Mouse (Mus musculus): Measurements from ENCODE around the gene Sirpa. TPM values are rescaled to one million over a fixed set of nuclear protein-coding genes. Genes with fewer than 3 reads are reported as not detected.

Gene Sirpa
- polyA plus RNA-seq, 1 experiment: 3.1 TPM

GRCm38 (mm10) chr2:129556081-129556480, 36.6 kb upstream of the Sirpa start:
- H3K27ac ChIP-seq (ENCODE audit: control insufficient read depth, insufficient read depth, low read depth, low read length): no peak overlapping the region
- no peaks in the 10 kb centered on the region for H3K36me3 ChIP-seq (ENCODE audit: control insufficient read depth, insufficient read depth, low read length)
- H3K4me3 ChIP-seq (ENCODE audit: control insufficient read depth, low read depth, low read length): no peak overlapping the region
- TF ChIP-seq CTCF (IDR thresholded peaks at IDR 0.05; ENCODE audit: control insufficient read depth, insufficient read depth, insufficient replicate concordance, low read depth, low read length): no peak
- TF ChIP-seq POLR2A (IDR thresholded peaks at IDR 0.05; ENCODE audit: control insufficient read depth, low read depth, low read length): no peak
- H3K4me1 ChIP-seq (ENCODE audit: control insufficient read depth, insufficient read depth, low read length): no peaks in the 10 kb centered on the region
- no peaks in the 10 kb centered on the region for H3K27me3 ChIP-seq (ENCODE audit: control insufficient read depth, insufficient read depth, low read length)

DNA sequence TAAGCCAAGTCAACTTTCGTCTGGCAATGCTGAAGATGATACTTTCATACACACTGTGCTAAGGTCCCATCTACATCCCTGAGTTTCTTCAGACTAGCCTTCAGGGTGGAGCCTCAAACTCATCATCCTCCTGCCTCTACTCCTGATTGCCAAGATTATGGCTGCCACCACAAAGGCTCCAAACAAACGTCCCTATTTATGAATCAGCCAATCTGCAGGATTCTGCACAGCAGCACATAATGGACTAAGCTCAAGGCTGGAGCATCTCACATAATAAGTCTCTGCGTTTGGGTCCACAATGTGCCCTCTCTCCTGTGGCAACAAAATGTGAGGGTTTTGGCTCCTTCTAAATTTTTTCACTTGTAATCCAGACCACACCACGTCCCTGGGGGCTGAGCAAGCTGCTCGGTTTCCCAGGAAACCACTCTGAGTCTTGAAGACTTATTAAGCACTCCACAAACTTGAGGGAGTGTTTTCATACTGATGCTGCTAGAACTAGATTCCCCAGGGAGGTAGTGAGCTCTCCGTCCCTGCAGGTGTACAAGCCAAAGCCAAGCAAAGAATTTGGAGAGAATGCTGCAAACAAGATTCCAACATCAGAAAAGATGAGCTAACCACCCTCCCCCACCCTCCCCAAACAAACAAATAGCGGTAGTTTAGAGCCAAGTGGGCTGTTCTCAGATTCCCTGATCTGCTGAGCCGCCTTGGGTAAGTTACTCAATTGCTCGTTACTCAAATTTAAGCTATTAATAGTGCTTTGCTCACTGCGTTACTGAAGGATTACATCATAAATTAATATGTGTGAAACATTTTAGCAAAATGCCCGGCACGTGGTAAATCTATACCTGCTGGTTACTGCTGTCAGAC, 34.4 kb upstream of the Sirpa start:
- Histone ChIP-seq H3K36me3 (ENCODE audit: control insufficient read depth, insufficient read depth, low read length) (no peaks in the 10 kb centered on the region), H3K27me3 (ENCODE audit: control insufficient read depth, insufficient read depth, low read length) (no peaks in the 10 kb centered on the region), H3K4me3 (ENCODE audit: control insufficient read depth, low read depth, low read length) (no peak overlapping the region), H3K27ac (ENCODE audit: control insufficient read depth, insufficient read depth, low read depth, low read length) (no peak overlapping the region), H3K4me1 (ENCODE audit: control insufficient read depth, insufficient read depth, low read length) (no peaks in the 10 kb centered on the region)
- TF ChIP-seq POLR2A (IDR thresholded peaks at IDR 0.05; ENCODE audit: control insufficient read depth, low read depth, low read length) (no peak), CTCF (IDR thresholded peaks at IDR 0.05; ENCODE audit: control insufficient read depth, insufficient read depth, insufficient replicate concordance, low read depth, low read length) (no peak)

DNA sequence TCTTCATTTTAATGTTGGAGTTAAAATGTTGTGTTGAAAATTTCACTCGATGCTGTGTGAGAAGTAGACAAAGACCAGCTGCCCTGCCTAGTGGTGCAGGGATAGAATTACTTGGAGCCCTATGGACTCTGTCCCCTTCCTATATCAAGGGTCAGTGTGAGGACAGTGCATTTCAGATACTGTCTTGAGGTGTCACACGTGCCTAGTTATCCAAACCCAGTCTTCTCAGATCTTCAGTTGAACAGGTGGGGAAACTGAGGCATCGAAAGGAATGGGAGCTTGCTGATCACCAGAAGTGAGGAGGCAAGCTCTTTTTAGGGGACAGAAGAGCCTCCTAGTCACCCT, 33.8 kb upstream of the Sirpa start:
- TF ChIP-seq POLR2A (IDR thresholded peaks at IDR 0.05; ENCODE audit: control insufficient read depth, low read depth, low read length): no peak
- TF ChIP-seq CTCF (IDR thresholded peaks at IDR 0.05; ENCODE audit: control insufficient read depth, insufficient read depth, insufficient replicate concordance, low read depth, low read length): no peak
- no peak overlapping the region for H3K27ac ChIP-seq (ENCODE audit: control insufficient read depth, insufficient read depth, low read depth, low read length)
- no peak overlapping the region for H3K4me3 ChIP-seq (ENCODE audit: control insufficient read depth, low read depth, low read length)
- no peaks in the 10 kb centered on the region for H3K4me1 ChIP-seq (ENCODE audit: control insufficient read depth, insufficient read depth, low read length)
- H3K36me3 ChIP-seq (ENCODE audit: control insufficient read depth, insufficient read depth, low read length): no peaks in the 10 kb centered on the region
- H3K27me3 ChIP-seq (ENCODE audit: control insufficient read depth, insufficient read depth, low read length): no peaks in the 10 kb centered on the region

GRCm38 (mm10) chr2:129561796-129562195, 30.8 kb upstream of the Sirpa start:
- Histone ChIP-seq H3K27me3 (ENCODE audit: control insufficient read depth, insufficient read depth, low read length) (no peaks in the 10 kb centered on the region), H3K4me3 (ENCODE audit: control insufficient read depth, low read depth, low read length) (no peak overlapping the region), H3K27ac (ENCODE audit: control insufficient read depth, insufficient read depth, low read depth, low read length) (no peak overlapping the region), H3K4me1 (ENCODE audit: control insufficient read depth, insufficient read depth, low read length) (no peaks in the 10 kb centered on the region), H3K36me3 (ENCODE audit: control insufficient read depth, insufficient read depth, low read length) (no peaks in the 10 kb centered on the region)
- TF ChIP-seq POLR2A (IDR thresholded peaks at IDR 0.05; ENCODE audit: control insufficient read depth, low read depth, low read length) (no peak), CTCF (IDR thresholded peaks at IDR 0.05; ENCODE audit: control insufficient read depth, insufficient read depth, insufficient replicate concordance, low read depth, low read length) (no peak)

DNA sequence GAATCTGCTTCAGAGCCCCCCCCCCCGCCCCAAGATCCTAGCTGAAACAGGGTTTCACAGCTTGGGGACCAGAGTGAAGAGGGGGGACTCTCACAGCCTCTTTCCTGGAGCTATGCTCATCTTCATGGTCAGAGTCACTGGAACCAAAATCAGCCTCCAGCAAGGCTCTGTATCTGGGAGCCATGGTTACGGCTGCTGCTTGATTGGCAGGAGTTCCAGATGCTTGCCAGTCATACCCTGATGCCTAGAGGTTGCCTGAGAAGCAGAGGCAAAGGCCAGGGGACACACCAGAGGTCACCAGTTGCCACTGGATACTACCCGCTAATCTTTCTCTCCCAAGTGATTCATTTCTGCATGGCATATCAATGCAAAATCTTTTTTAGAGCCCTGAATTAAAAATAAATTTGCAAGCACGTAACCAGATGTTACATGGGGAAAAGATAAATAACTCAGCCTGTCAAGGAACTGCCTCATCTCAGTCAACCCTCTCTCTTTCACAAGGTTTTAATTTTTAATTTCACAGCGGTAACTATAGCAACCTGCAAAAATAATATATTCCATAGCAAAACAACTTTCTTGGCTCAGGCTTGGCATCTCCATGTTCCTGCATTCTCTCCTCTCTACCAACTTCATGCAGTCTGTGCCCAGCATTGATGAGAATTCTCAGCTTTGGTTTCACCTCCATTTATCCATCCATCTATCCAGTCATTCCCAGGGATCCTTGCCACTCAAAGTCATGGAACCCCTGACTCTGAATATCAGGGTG, 28.5 kb upstream of the Sirpa start:
- Histone ChIP-seq H3K4me3 (ENCODE audit: control insufficient read depth, low read depth, low read length) (no peak overlapping the region), H3K36me3 (ENCODE audit: control insufficient read depth, insufficient read depth, low read length) (no peaks in the 10 kb centered on the region), H3K27ac (ENCODE audit: control insufficient read depth, insufficient read depth, low read depth, low read length) (no peak overlapping the region), H3K4me1 (ENCODE audit: control insufficient read depth, insufficient read depth, low read length) (no peaks in the 10 kb centered on the region), H3K27me3 (ENCODE audit: control insufficient read depth, insufficient read depth, low read length) (no peaks in the 10 kb centered on the region)
- TF ChIP-seq CTCF (IDR thresholded peaks at IDR 0.05; ENCODE audit: control insufficient read depth, insufficient read depth, insufficient replicate concordance, low read depth, low read length): no peak
- TF ChIP-seq POLR2A (IDR thresholded peaks at IDR 0.05; ENCODE audit: control insufficient read depth, low read depth, low read length): no peak

DNA sequence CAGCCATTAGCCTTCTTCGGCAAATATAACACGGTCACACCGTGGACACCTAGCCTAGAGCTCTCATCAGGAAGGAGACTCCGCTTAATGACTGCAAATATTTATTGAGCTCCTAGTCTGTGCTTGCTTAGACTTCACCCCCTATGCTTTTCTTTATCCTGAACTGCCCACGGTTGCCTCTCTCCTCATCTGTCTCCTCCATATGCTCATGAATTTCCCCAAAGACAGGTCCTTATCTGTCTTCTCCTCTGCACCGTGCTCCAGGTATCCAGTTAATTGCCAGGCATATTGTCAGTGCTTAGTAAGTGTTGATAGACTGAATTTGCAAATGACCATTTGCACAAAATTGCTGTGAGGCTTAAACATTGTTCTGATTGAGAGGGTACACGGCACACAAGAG, 23.5 kb upstream of the Sirpa start:
- TF ChIP-seq CTCF (IDR thresholded peaks at IDR 0.05; ENCODE audit: control insufficient read depth, insufficient read depth, insufficient replicate concordance, low read depth, low read length): no peak
- no peak for TF ChIP-seq POLR2A (IDR thresholded peaks at IDR 0.05; ENCODE audit: control insufficient read depth, low read depth, low read length)
- H3K27ac ChIP-seq (ENCODE audit: control insufficient read depth, insufficient read depth, low read depth, low read length): no peak overlapping the region
- H3K4me1 ChIP-seq (ENCODE audit: control insufficient read depth, insufficient read depth, low read length): peaks cover under 1% of the 10 kb centered on the region
- H3K36me3 ChIP-seq (ENCODE audit: control insufficient read depth, insufficient read depth, low read length): no peaks in the 10 kb centered on the region
- H3K4me3 ChIP-seq (ENCODE audit: control insufficient read depth, low read depth, low read length): no peak overlapping the region
- H3K27me3 ChIP-seq (ENCODE audit: control insufficient read depth, insufficient read depth, low read length): no peaks in the 10 kb centered on the region

DNA sequence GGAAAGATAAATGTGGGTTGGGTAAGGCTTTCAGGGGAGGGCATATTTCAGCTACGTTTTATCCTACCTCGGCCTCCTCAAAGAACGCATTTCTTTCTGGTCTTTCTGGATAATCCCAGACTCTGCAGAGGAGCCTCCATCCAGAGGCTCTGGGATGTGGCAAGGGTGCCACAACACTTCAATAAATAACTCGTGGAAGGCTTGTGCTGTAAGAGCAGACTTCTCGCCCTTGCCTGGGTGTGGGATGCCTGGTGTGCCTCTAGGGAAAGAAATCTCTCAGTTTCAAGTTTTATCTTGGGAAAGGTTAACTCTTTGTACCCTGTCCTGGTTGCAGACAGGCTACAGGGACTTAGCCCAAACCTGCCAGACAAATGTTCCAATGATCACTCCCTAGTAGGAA, 23.1 kb upstream of the Sirpa start:
- Histone ChIP-seq H3K4me1 (ENCODE audit: control insufficient read depth, insufficient read depth, low read length) (peaks cover 5% of the 10 kb centered on the region), H3K27ac (ENCODE audit: control insufficient read depth, insufficient read depth, low read depth, low read length) (no peak overlapping the region), H3K27me3 (ENCODE audit: control insufficient read depth, insufficient read depth, low read length) (no peaks in the 10 kb centered on the region), H3K4me3 (ENCODE audit: control insufficient read depth, low read depth, low read length) (no peak overlapping the region), H3K36me3 (ENCODE audit: control insufficient read depth, insufficient read depth, low read length) (no peaks in the 10 kb centered on the region)
- no peak for TF ChIP-seq CTCF (IDR thresholded peaks at IDR 0.05; ENCODE audit: control insufficient read depth, insufficient read depth, insufficient replicate concordance, low read depth, low read length)
- TF ChIP-seq POLR2A (IDR thresholded peaks at IDR 0.05; ENCODE audit: control insufficient read depth, low read depth, low read length): no peak
